Mouse (Mus musculus): ENCODE data around the gene Tmpo. TPM values are rescaled to one million over a fixed set of nuclear protein-coding genes. Genes with fewer than 3 reads are reported as not detected.

Gene Tmpo
- polyA plus RNA-seq, 1 experiment from 2014 or later, result 261 TPM

GRCm38 (mm10) chr10:91181461-91182288 lies 560 bp upstream of the Tmpo start:
- WGBS, result under 1% methylated on average over 69 of the region's 69 CpGs
- Histone ChIP-seq H3K27me3 (ENCODE audit: poor library complexity, severe bottlenecking) (no peaks in the 10 kb centered on the region), H3K4me1 (peaks cover 23% of the 10 kb centered on the region), H3K36me3 (replicated peaks) (no peaks in the 10 kb centered on the region), H3K9me3 (no peaks in the 10 kb centered on the region; the same call in 1 of the 2 replicates), H3K27ac (peak overlapping the region; percentile 95), H3K4me3 (peak overlapping the region; percentile 58)
- DNase-seq (ENCODE audit: extremely low spot score, low spot score), result peak; percentile 99

DNA sequence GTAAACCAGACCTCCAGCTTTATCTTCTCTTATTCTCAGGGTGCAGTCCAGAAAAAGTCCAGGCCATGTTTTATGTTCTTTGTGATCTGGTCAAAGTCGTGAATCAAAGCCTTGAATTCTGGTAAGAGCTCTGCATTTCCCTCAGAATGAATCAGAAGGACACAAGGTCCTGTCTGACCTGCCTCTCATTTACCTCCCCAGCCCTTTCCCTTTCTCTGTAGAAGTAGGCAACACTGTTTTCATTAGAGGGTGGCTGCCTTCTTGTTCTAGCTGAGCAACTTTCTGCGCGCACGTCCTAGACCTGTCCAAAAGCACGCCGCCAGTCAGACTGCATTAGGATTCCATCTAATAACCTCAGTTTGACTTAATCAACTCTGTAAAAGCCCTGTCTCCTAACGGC lies 814 bp downstream of the Tmpo start:
- Histone ChIP-seq H3K27ac (peak overlapping the region; percentile 95), H3K27me3 (ENCODE audit: poor library complexity, severe bottlenecking) (no peaks in the 10 kb centered on the region), H3K9me3 (no peaks in the 10 kb centered on the region; the same call in 1 of the 2 replicates), H3K36me3 (replicated peaks) (no peaks in the 10 kb centered on the region), H3K4me1 (peaks cover 23% of the 10 kb centered on the region), H3K4me3 (peak overlapping the region; percentile 58)
- peak; percentile 38 for DNase-seq (ENCODE audit: extremely low spot score, low spot score)
- 45% methylated on average over 7 of the region's 7 CpGs for WGBS

DNA sequence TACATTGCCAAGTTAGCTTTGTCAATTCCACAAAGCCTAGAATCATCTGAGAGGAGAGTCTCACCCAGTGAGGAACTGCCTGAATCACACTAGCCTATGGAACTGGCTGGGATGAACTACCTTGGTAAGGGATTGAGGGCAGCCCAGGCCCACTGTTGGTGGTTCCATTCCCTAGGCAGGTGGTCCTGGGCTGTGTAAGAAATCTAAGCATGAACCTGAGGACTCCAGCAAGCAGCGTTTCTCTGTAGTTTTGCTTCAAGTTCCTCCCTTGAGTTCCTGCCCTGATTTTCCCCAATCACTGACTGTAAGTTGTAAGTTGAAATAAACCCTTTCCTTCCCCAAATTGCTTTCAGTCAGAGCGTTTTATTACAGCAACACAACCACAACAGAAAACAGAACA lies 1.3 kb downstream of the Tmpo start:
- no peak for DNase-seq (ENCODE audit: extremely low spot score, low spot score)
- 91% methylated on average over 2 of the region's 2 CpGs for WGBS
- Histone ChIP-seq H3K4me3 (no peak overlapping the region; the same call in 1 of the 2 replicates), H3K27me3 (ENCODE audit: poor library complexity, severe bottlenecking) (no peaks in the 10 kb centered on the region), H3K27ac (peak overlapping the region; percentile 95), H3K9me3 (no peaks in the 10 kb centered on the region; the same call in 1 of the 2 replicates), H3K36me3 (replicated peaks) (no peaks in the 10 kb centered on the region), H3K4me1 (peaks cover 23% of the 10 kb centered on the region)

DNA sequence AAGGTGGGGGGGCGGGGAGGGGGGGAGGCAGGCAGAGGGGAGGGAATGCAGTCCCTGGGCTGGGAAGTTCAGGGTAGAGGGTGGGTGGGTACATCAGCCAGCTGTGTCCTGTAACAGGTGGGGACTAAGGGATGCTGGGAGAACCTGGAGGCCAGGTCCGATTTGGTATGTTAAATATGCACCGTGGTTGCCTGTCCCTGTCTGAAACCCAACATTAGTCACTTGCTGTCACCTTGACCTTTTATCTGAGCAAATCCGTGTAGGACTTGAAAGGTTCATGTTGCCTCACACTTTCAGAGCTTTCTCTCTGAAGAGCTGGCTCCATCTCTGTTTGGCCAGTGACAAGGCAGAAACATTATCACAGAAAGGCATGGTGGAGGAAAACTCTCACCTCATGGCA lies 3.9 kb downstream of the Tmpo start:
- peaks cover 12% of the 10 kb centered on the region for H3K4me1 ChIP-seq
- no peaks in the 10 kb centered on the region for H3K36me3 ChIP-seq (replicated peaks)
- no peaks in the 10 kb centered on the region; the same call in 1 of the 2 replicates for H3K9me3 ChIP-seq
- WGBS, result 67% methylated on average over 3 of the region's 4 CpGs
- DNase-seq (ENCODE audit: extremely low spot score, low spot score), result no peak
- no peak overlapping the region for H3K27ac ChIP-seq
- no peak overlapping the region for H3K4me3 ChIP-seq
- no peaks in the 10 kb centered on the region for H3K27me3 ChIP-seq (ENCODE audit: poor library complexity, severe bottlenecking)

DNA sequence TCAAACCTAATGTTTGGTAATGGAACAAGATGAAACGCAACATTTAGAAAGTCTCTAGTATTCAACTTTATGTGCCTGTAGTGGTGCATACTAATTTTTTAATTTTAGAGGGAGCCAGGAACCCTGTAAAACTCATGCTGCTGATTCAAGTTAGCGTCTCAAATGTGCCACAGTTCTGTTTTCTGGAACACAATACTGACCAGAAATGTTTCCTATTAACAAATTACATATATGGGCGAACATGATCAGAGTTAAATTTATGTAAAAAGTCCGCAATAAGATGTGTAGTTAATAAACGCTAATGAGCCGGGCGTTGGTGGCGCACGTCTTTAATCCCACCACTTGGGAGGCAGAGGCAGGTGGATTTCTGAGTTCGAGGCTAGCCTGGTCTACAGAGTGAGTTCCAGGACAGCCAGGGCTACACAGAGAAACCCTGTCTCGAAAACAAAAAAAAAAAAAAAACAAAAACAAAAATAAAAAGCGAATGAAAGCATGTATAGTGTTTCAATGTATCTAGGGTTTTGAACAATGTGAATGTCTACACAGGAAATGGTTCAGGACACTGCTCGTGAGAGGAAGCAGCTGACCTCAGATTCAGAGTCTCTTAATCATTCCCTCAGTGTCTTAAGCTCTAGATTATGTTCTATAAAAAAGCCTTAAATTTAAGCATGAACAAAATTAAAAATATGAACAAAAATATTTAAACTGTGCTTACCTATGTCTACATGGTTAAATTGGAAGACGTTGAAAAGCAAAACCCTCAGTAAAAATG lies 8.6 kb downstream of the Tmpo start:
- Histone ChIP-seq H3K27me3 (ENCODE audit: poor library complexity, severe bottlenecking) (no peaks in the 10 kb centered on the region), H3K27ac (peak overlapping the region; percentile 100), H3K4me3 (peak overlapping the region; percentile 97), H3K4me1 (peaks cover 29% of the 10 kb centered on the region), H3K36me3 (replicated peaks) (peaks cover 19% of the 10 kb centered on the region), H3K9me3 (no peaks in the 10 kb centered on the region)
- 88% methylated on average over 14 of the region's 14 CpGs for WGBS
- DNase-seq (ENCODE audit: extremely low spot score, low spot score), result no peak

GRCm38 (mm10) chr10:91171455-91172328 lies 9.4 kb downstream of the Tmpo start:
- under 1% methylated on average over 68 of the region's 68 CpGs for WGBS
- Histone ChIP-seq H3K4me1 (peaks cover 38% of the 10 kb centered on the region), H3K27me3 (ENCODE audit: poor library complexity, severe bottlenecking) (no peaks in the 10 kb centered on the region), H3K9me3 (no peaks in the 10 kb centered on the region), H3K27ac (peak overlapping the region; percentile 100), H3K4me3 (peak overlapping the region; percentile 97), H3K36me3 (replicated peaks) (peaks cover 26% of the 10 kb centered on the region)
- DNase-seq (ENCODE audit: extremely low spot score, low spot score), result peak; percentile 91

DNA sequence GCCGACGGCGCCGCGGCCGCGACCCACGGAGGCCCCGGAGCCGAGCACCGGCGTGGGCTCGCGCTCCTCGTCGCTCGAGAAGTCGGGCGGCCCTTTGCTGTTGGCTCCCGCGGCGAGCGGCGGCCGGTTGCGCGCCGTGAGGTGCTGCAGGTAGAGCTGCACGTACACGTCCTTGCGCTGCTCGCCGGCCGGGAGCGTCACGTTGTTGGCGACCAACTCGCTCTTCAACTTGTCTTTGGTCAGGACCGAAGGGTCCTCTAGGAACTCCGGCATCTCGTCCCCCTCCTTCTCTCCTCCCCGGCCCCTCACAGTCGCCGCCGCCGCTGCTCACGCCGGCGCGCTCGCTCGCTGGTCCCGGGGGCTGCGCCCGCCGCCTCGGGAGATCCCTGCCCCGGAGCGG lies 10.1 kb downstream of the Tmpo start:
- Histone ChIP-seq H3K36me3 (replicated peaks) (peaks cover 29% of the 10 kb centered on the region), H3K27me3 (ENCODE audit: poor library complexity, severe bottlenecking) (no peaks in the 10 kb centered on the region), H3K9me3 (no peaks in the 10 kb centered on the region), H3K4me3 (peak overlapping the region; percentile 97), H3K27ac (peak overlapping the region; percentile 100), H3K4me1 (peaks cover 38% of the 10 kb centered on the region)
- peak; percentile 39 for DNase-seq (ENCODE audit: extremely low spot score, low spot score)
- under 1% methylated on average over 59 of the region's 59 CpGs for WGBS

GRCm38 (mm10) chr10:91170143-91170941 lies 10.8 kb downstream of the Tmpo start:
- Histone ChIP-seq H3K4me3 (peak overlapping the region; percentile 97), H3K4me1 (peaks cover 38% of the 10 kb centered on the region), H3K27ac (peak overlapping the region; percentile 100), H3K36me3 (replicated peaks) (peaks cover 36% of the 10 kb centered on the region), H3K9me3 (no peaks in the 10 kb centered on the region), H3K27me3 (ENCODE audit: poor library complexity, severe bottlenecking) (no peaks in the 10 kb centered on the region)
- WGBS, result under 1% methylated on average over 50 of the region's 50 CpGs
- DNase-seq (ENCODE audit: extremely low spot score, low spot score), result peak; percentile 85

GRCm38 (mm10) chr10:91169414-91170065 lies 11.6 kb downstream of the Tmpo start:
- WGBS, result 50% methylated on average over 17 of the region's 17 CpGs
- Histone ChIP-seq H3K27ac (peak overlapping the region; percentile 100), H3K4me3 (peak overlapping the region; percentile 97), H3K4me1 (peaks cover 38% of the 10 kb centered on the region), H3K27me3 (ENCODE audit: poor library complexity, severe bottlenecking) (no peaks in the 10 kb centered on the region), H3K9me3 (no peaks in the 10 kb centered on the region), H3K36me3 (replicated peaks) (peaks cover 44% of the 10 kb centered on the region)
- DNase-seq (ENCODE audit: extremely low spot score, low spot score), result no peak

GRCm38 (mm10) chr10:91167352-91167751 lies 13.8 kb downstream of the Tmpo start:
- no peaks in the 10 kb centered on the region for H3K27me3 ChIP-seq (ENCODE audit: poor library complexity, severe bottlenecking)
- H3K4me1 ChIP-seq, result peaks cover 37% of the 10 kb centered on the region
- no peak for DNase-seq (ENCODE audit: extremely low spot score, low spot score)
- 82% methylated on average over 7 of the region's 7 CpGs for WGBS
- peak overlapping the region; percentile 97 for H3K4me3 ChIP-seq
- H3K36me3 ChIP-seq (replicated peaks), result peaks cover 66% of the 10 kb centered on the region
- no peaks in the 10 kb centered on the region for H3K9me3 ChIP-seq
- no peak overlapping the region for H3K27ac ChIP-seq

GRCm38 (mm10) chr10:91166890-91167289 lies 14.2 kb downstream of the Tmpo start:
- H3K36me3 ChIP-seq (replicated peaks), result peaks cover 71% of the 10 kb centered on the region
- no peak for DNase-seq (ENCODE audit: extremely low spot score, low spot score)
- WGBS, result 73% methylated on average over 5 of the region's 5 CpGs
- H3K27me3 ChIP-seq (ENCODE audit: poor library complexity, severe bottlenecking), result no peaks in the 10 kb centered on the region
- peaks cover 33% of the 10 kb centered on the region for H3K4me1 ChIP-seq
- peak overlapping the region; percentile 97; the same call in 1 of the 2 replicates for H3K4me3 ChIP-seq
- no peaks in the 10 kb centered on the region for H3K9me3 ChIP-seq
- H3K27ac ChIP-seq, result no peak overlapping the region
